Mouse (Mus musculus): ENCODE data around the gene Slc24a3. TPM values are rescaled to one million over a fixed set of nuclear protein-coding genes. Genes with fewer than 3 reads are reported as not detected.

Slc24a3 gene
- total and polyA plus RNA-seq, 2 experiments: 0.09 to 0.33 TPM

DNA sequence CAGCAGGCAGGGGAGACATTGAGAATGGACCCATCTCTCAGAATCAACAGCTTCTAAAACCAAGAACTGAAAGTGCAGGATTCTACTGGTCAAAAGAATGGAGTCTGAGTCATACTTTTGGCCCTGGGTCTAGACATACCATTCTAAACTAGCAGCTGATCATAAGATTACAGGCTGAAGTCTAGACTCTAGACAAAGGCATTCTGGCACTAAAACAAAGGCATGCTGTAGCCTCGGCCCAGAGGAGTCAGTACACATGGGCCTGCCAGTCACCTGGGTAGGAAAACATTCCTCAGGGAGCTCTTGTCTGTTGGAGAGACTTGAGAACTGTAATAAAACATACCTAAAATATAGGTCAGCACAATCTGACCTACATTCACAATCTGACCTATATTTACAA is 489.2 kb downstream of the Slc24a3 start:
- H3K4me3 ChIP-seq (ENCODE audit: insufficient read depth, low read depth, low read length): no peak overlapping the region
- H3K79me2 ChIP-seq (ENCODE audit: control insufficient read depth, insufficient read depth, low read length): no peaks in the 10 kb centered on the region
- no peak for DNase-seq (ENCODE audit: extremely low read depth, low read depth, low spot score)
- no peak overlapping the region for H3K27ac ChIP-seq (replicated peaks; ENCODE audit: insufficient read depth, low read depth, low read length)
- H3K36me3 ChIP-seq (ENCODE audit: control insufficient read depth, insufficient read depth, low read length): no peaks in the 10 kb centered on the region
- TF ChIP-seq POLR2A (IDR thresholded peaks at IDR 0.05; ENCODE audit: extremely low read depth, insufficient read depth, low read length): no peak
- TF ChIP-seq CTCF (IDR thresholded peaks at IDR 0.05; ENCODE audit: low read depth, low read length): no peak
- H3K9ac ChIP-seq (ENCODE audit: low read depth, low read length): no peak overlapping the region
- 50% methylated on average over 1 of the region's 1 CpGs for WGBS
- no peaks in the 10 kb centered on the region for H3K27me3 ChIP-seq (ENCODE audit: control insufficient read depth, insufficient read depth, low read length)
- H3K4me1 ChIP-seq (ENCODE audit: control insufficient read depth, insufficient read depth, low read length): no peaks in the 10 kb centered on the region

DNA sequence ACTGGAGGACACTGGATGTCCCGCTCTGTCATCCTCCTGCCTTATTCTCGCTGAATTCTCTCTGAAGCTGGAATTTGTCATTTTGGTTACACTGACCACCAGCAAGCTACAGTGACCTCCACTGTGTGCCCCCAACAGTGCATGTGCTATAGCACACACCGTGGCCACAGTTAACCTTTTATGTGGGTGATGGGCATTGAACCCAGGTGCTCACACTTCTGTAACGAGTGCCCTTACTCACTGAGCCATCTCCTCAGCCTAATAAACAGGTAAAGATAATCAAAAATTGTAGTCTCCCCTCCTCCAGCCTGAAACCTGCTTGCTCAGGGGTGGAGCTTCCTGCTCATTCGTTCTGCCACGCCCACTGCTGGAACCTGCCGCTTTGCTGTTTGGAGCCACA is 493.7 kb downstream of the Slc24a3 start:
- Histone ChIP-seq H3K4me3 (ENCODE audit: insufficient read depth, low read depth, low read length) (no peak overlapping the region), H3K27ac (replicated peaks; ENCODE audit: insufficient read depth, low read depth, low read length) (no peak overlapping the region), H3K79me2 (ENCODE audit: control insufficient read depth, insufficient read depth, low read length) (no peaks in the 10 kb centered on the region), H3K9ac (ENCODE audit: low read depth, low read length) (no peak overlapping the region), H3K36me3 (ENCODE audit: control insufficient read depth, insufficient read depth, low read length) (no peaks in the 10 kb centered on the region), H3K27me3 (ENCODE audit: control insufficient read depth, insufficient read depth, low read length) (no peaks in the 10 kb centered on the region), H3K4me1 (ENCODE audit: control insufficient read depth, insufficient read depth, low read length) (no peaks in the 10 kb centered on the region)
- TF ChIP-seq CTCF (IDR thresholded peaks at IDR 0.05; ENCODE audit: low read depth, low read length): no peak
- TF ChIP-seq POLR2A (IDR thresholded peaks at IDR 0.05; ENCODE audit: extremely low read depth, insufficient read depth, low read length): no peak
- WGBS: 70% methylated on average over 7 of the region's 7 CpGs
- no peak for DNase-seq (ENCODE audit: extremely low read depth, low read depth, low spot score)

DNA sequence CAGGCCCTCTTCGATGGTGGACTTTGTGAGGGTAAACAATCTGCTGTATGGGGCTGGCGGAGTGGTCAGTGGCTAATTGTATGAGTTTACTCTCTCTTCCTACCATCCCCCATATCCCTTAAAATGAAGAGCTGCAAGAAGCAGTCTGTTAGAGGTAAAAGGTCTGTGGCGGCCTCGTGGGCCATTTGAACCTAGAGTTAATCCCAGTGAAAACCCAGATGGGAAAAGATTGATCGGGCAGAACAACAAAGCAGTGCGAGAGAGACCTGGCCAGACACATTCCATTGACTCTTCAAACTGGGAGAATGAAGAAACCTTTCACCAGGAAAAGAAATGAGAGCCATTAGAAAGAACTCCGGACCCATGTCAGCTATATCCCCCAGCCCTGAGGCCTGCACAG is 496.3 kb downstream of the Slc24a3 start:
- H3K4me3 ChIP-seq (ENCODE audit: insufficient read depth, low read depth, low read length): no peak overlapping the region
- 61% methylated on average over 7 of the region's 7 CpGs for WGBS
- no peaks in the 10 kb centered on the region for H3K27me3 ChIP-seq (ENCODE audit: control insufficient read depth, insufficient read depth, low read length)
- no peaks in the 10 kb centered on the region for H3K36me3 ChIP-seq (ENCODE audit: control insufficient read depth, insufficient read depth, low read length)
- H3K9ac ChIP-seq (ENCODE audit: low read depth, low read length): no peak overlapping the region
- no peak overlapping the region for H3K27ac ChIP-seq (replicated peaks; ENCODE audit: insufficient read depth, low read depth, low read length)
- no peaks in the 10 kb centered on the region for H3K4me1 ChIP-seq (ENCODE audit: control insufficient read depth, insufficient read depth, low read length)
- TF ChIP-seq CTCF (IDR thresholded peaks at IDR 0.05; ENCODE audit: low read depth, low read length) (no peak), POLR2A (IDR thresholded peaks at IDR 0.05; ENCODE audit: extremely low read depth, insufficient read depth, low read length) (no peak)
- no peak for DNase-seq (ENCODE audit: extremely low read depth, low read depth, low spot score)
- no peaks in the 10 kb centered on the region for H3K79me2 ChIP-seq (ENCODE audit: control insufficient read depth, insufficient read depth, low read length)

DNA sequence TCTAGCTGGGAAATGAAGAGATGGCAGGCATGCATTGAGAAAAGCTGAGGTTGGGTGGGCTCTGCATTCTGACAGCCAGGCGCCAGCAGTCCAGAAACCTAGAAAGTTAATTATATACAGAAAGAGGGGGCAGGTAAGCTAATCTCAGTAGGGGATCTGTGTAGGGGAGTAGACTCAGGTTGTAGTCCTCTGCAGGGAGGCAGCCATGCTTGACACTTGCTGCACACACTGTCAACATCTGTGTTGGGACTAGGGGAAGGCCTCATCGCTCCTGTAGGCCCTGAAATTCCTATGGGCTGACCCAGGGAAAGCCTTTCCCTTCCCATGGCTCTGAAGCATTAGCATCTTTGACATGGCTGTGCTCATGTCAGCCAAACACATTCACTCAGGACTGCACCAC is 496.8 kb downstream of the Slc24a3 start:
- TF ChIP-seq CTCF (IDR thresholded peaks at IDR 0.05; ENCODE audit: low read depth, low read length): no peak
- no peak for TF ChIP-seq POLR2A (IDR thresholded peaks at IDR 0.05; ENCODE audit: extremely low read depth, insufficient read depth, low read length)
- WGBS: 88% methylated on average over 2 of the region's 2 CpGs
- no peak overlapping the region for H3K27ac ChIP-seq (replicated peaks; ENCODE audit: insufficient read depth, low read depth, low read length)
- no peaks in the 10 kb centered on the region for H3K36me3 ChIP-seq (ENCODE audit: control insufficient read depth, insufficient read depth, low read length)
- H3K4me1 ChIP-seq (ENCODE audit: control insufficient read depth, insufficient read depth, low read length): no peaks in the 10 kb centered on the region
- no peak for DNase-seq (ENCODE audit: extremely low read depth, low read depth, low spot score)
- no peaks in the 10 kb centered on the region for H3K79me2 ChIP-seq (ENCODE audit: control insufficient read depth, insufficient read depth, low read length)
- no peak overlapping the region for H3K4me3 ChIP-seq (ENCODE audit: insufficient read depth, low read depth, low read length)
- H3K27me3 ChIP-seq (ENCODE audit: control insufficient read depth, insufficient read depth, low read length): no peaks in the 10 kb centered on the region
- no peak overlapping the region for H3K9ac ChIP-seq (ENCODE audit: low read depth, low read length)

DNA sequence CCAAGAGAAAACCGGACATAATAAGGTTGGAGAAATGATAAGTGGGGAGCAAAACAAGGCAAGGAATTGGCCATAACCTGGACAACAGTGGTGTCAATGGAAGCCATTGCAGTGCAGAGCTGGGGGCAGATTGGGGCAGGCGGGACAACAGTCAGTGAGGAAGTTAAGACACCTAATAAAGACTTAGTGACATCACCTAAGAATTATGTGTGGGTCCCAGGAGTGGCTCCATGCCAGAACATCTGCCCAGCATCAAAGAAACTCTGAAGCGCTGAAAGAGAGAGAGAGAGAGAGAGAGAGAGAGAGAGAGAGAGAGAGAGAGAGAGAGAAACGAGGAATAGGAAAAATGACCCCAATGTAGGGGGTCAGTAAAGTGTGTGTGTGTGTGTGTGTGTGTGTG is 500.6 kb downstream of the Slc24a3 start:
- Histone ChIP-seq H3K9ac (ENCODE audit: low read depth, low read length) (no peak overlapping the region), H3K36me3 (ENCODE audit: control insufficient read depth, insufficient read depth, low read length) (no peaks in the 10 kb centered on the region), H3K27me3 (ENCODE audit: control insufficient read depth, insufficient read depth, low read length) (no peaks in the 10 kb centered on the region), H3K4me1 (ENCODE audit: control insufficient read depth, insufficient read depth, low read length) (no peaks in the 10 kb centered on the region), H3K4me3 (ENCODE audit: insufficient read depth, low read depth, low read length) (no peak overlapping the region), H3K79me2 (ENCODE audit: control insufficient read depth, insufficient read depth, low read length) (no peaks in the 10 kb centered on the region), H3K27ac (replicated peaks; ENCODE audit: insufficient read depth, low read depth, low read length) (no peak overlapping the region)
- 88% methylated on average over 4 of the region's 4 CpGs for WGBS
- DNase-seq (ENCODE audit: extremely low read depth, low read depth, low spot score): no peak
- TF ChIP-seq POLR2A (IDR thresholded peaks at IDR 0.05; ENCODE audit: extremely low read depth, insufficient read depth, low read length) (no peak), CTCF (IDR thresholded peaks at IDR 0.05; ENCODE audit: low read depth, low read length) (no peak)

DNA sequence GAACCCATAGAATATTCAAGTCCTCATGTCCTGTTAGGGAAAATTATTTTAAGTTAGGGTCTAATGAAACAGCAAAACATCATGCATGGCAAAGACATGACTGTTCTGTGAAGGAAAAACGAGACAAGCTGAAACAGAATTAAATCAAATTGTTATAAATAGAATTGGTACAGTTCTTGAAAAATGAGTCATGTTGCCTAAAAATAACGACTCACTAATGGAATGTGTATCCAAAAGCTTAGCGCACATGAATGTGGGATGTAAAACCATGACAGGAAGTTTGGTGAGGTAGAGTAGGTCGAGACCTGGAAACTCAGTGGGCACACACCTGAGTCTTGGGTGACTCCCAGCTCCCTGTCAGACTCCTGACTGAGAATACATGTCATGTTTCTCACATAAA is 502.6 kb downstream of the Slc24a3 start:
- Histone ChIP-seq H3K27me3 (ENCODE audit: control insufficient read depth, insufficient read depth, low read length) (no peaks in the 10 kb centered on the region), H3K36me3 (ENCODE audit: control insufficient read depth, insufficient read depth, low read length) (no peaks in the 10 kb centered on the region), H3K4me1 (ENCODE audit: control insufficient read depth, insufficient read depth, low read length) (no peaks in the 10 kb centered on the region), H3K9ac (ENCODE audit: low read depth, low read length) (no peak overlapping the region), H3K79me2 (ENCODE audit: control insufficient read depth, insufficient read depth, low read length) (no peaks in the 10 kb centered on the region), H3K27ac (replicated peaks; ENCODE audit: insufficient read depth, low read depth, low read length) (no peak overlapping the region), H3K4me3 (ENCODE audit: insufficient read depth, low read depth, low read length) (no peak overlapping the region)
- no peak for TF ChIP-seq CTCF (IDR thresholded peaks at IDR 0.05; ENCODE audit: low read depth, low read length)
- no peak for TF ChIP-seq POLR2A (IDR thresholded peaks at IDR 0.05; ENCODE audit: extremely low read depth, insufficient read depth, low read length)
- no peak for DNase-seq (ENCODE audit: extremely low read depth, low read depth, low spot score)
- 75% methylated on average over 4 of the region's 4 CpGs for WGBS

Data from liver, adult 2 months (tissue).